Mouse (Mus musculus) heart, adult 2 months (tissue): ENCODE results near the gene Speer4f1.

Source experiments
- CTCF ChIP-seq: fragments of 200-600 bp; IDR thresholded peaks from 2 replicates; pipeline ENCODE4 v1.8.1; 2022; ENCODE audit warnings: antibody characterized with exemption, mild to moderate bottlenecking, moderate library complexity
- EP300 ChIP-seq: fragments of 200-500 bp; IDR thresholded peaks from 2 replicates; pipeline ENCODE4 v1.6.1; 2011; ENCODE audit warnings: low read depth, low read length, control low read depth; ENCODE audit not compliant: insufficient read depth
- POLR2A ChIP-seq: fragments of 200-500 bp; IDR thresholded peaks from 2 replicates; pipeline ENCODE4 v1.6.1; 2011; ENCODE audit warnings: mild to moderate bottlenecking, low read depth, low read length, control low read depth; ENCODE audit not compliant: insufficient read depth

- TF ChIP-seq POLR2A (no peak), EP300 (no peak), CTCF (no peak)
Observed at GRCm38 (mm10) chr5:17489894-17490293, 14.0 kb downstream of the Speer4f1 start.
